Comparison of ENCODE assay signal across 8 mouse cellular contexts in genomic region chr10:128096693-128097586, GRCm38 (mm10). TPM values are rescaled to one million over a fixed set of nuclear protein-coding genes. Genes with fewer than 3 reads are reported as not detected.
DNase-seq lines count a peak whose midpoint lies in the region; ATAC-seq and TF ChIP-seq lines count a peak whose summit lies in the region.

No protein-coding gene starts in this region.

- peak overlapping the region; percentile 97 for H3K9ac ChIP-seq in heart, embryonic 13.5 days
- peak overlapping the region; percentile 97 for H3K9ac ChIP-seq in kidney, postnatal 0 days (ENCODE audit: low read depth, low read length)
- H3K9ac ChIP-seq in liver, postnatal 0 days (replicated peaks), result peak overlapping the region; percentile 97
- peak overlapping the region; percentile 72 for H3K9ac ChIP-seq in neural tube, embryonic 14.5 days (replicated peaks; ENCODE audit: low read depth, low read length)

- H3K27ac ChIP-seq in heart, embryonic 13.5 days (replicated peaks), result peak overlapping the region; percentile 85
- H3K27ac ChIP-seq in kidney, postnatal 0 days, result peak overlapping the region; percentile 88
- peak overlapping the region; percentile 87 for H3K27ac ChIP-seq in liver, postnatal 0 days (ENCODE audit: low read depth)
- peak overlapping the region; percentile 69 for H3K27ac ChIP-seq in neural tube, embryonic 14.5 days (ENCODE audit: low read depth, low read length)
- H3K27ac ChIP-seq in testis, adult 2 months (ENCODE audit: control insufficient read depth, insufficient read depth, low read depth, low read length), result peak overlapping the region; percentile 79

- TF ChIP-seq EP300 in liver, postnatal 0 days (IDR thresholded peaks at IDR 0.05; ENCODE audit: low read depth), result 0 out of 2 replicates have a peak, but pooled peaks have one; percentile 28

- TF ChIP-seq CTCF in brain, embryonic 14.5 days (IDR thresholded peaks at IDR 0.05; ENCODE audit: borderline replicate concordance, extremely low read depth, insufficient read depth, insufficient read length), result peak; percentile 31; the same call in 1 of the 2 replicates
- TF ChIP-seq CTCF in kidney, postnatal 0 days (IDR thresholded peaks at IDR 0.05; ENCODE audit: low read depth), result no peak
- peak; percentile 15; the same call in 1 of the 2 replicates for TF ChIP-seq CTCF in liver, postnatal 0 days (IDR thresholded peaks at IDR 0.05; ENCODE audit: low read depth)
- TF ChIP-seq CTCF in testis, adult 2 months (IDR thresholded peaks at IDR 0.05; ENCODE audit: control insufficient read depth, insufficient read depth, insufficient replicate concordance, low read depth, low read length), result no peak

- peak; percentile 24; the same call in 1 of the 2 replicates for TF ChIP-seq POLR2A in brain, embryonic 14.5 days (IDR thresholded peaks at IDR 0.05; ENCODE audit: borderline replicate concordance, extremely low read depth, insufficient read depth, insufficient read length, poor library complexity, severe bottlenecking)
- TF ChIP-seq POLR2A in testis, adult 2 months (IDR thresholded peaks at IDR 0.05; ENCODE audit: control insufficient read depth, low read depth, low read length), result no peak

- peak overlapping the region; percentile 82 for H3K4me2 ChIP-seq in heart, embryonic 13.5 days
- H3K4me2 ChIP-seq in kidney, postnatal 0 days (ENCODE audit: low read length), result peak overlapping the region; percentile 80
- H3K4me2 ChIP-seq in liver, postnatal 0 days (ENCODE audit: low read depth, low read length), result peak overlapping the region; percentile 92
- H3K4me2 ChIP-seq in neural tube, embryonic 14.5 days (ENCODE audit: low read depth, low read length), result peak overlapping the region; percentile 64

- no peaks in the 10 kb centered on the region for H3K9me3 ChIP-seq in heart, embryonic 13.5 days
- H3K9me3 ChIP-seq in kidney, postnatal 0 days (replicated peaks; ENCODE audit: low read length), result no peaks in the 10 kb centered on the region
- no peaks in the 10 kb centered on the region for H3K9me3 ChIP-seq in liver, postnatal 0 days (ENCODE audit: low read length)
- H3K9me3 ChIP-seq in neural tube, embryonic 14.5 days (ENCODE audit: control insufficient read depth, low read length), result no peaks in the 10 kb centered on the region

- ATAC-seq in erythroblast, adult 5-6 weeks (replicated peaks; ENCODE audit: low FRiP score, poor library complexity, severe bottlenecking), result peak; percentile 51
- ATAC-seq in heart, embryonic 13.5 days (ENCODE audit: extremely low read depth, insufficient number of reproducible peaks, low FRiP score, low TSS enrichment), result peak; percentile 64
- ATAC-seq in kidney, postnatal 0 days (replicated peaks; ENCODE audit: low FRiP score, low read depth), result peak; percentile 56
- ATAC-seq in liver, postnatal 0 days, result peak; percentile 54
- ATAC-seq in neural tube, embryonic 14.5 days (ENCODE audit: low read depth), result peak; percentile 83

- DNase-seq in CD4-positive, CD25-positive, alpha-beta regulatory T cell, adult 2 months (ENCODE audit: low read depth, low spot score), result peak; percentile 91
- DNase-seq in brain, embryonic 14.5 days (ENCODE audit: low read depth), result peak; percentile 96
- DNase-seq in kidney, postnatal 0 days (ENCODE audit: low spot score), result peak; percentile 95
- peak; percentile 94 for DNase-seq in liver, postnatal 0 days

- peaks cover 5% of the 10 kb centered on the region; the same call in 1 of the 2 replicates for H3K36me3 ChIP-seq in heart, embryonic 13.5 days
- H3K36me3 ChIP-seq in kidney, postnatal 0 days (ENCODE audit: insufficient read depth, low read length), result 0 out of 2 replicates have a peak, but pooled peaks cover 3% of the 10 kb centered on the region
- no peaks in the 10 kb centered on the region; the same call in 1 of the 2 replicates for H3K36me3 ChIP-seq in liver, postnatal 0 days (replicated peaks; ENCODE audit: insufficient read depth, low read length)
- H3K36me3 ChIP-seq in neural tube, embryonic 14.5 days (ENCODE audit: control insufficient read depth, insufficient read depth, low read length), result no peaks in the 10 kb centered on the region
- H3K36me3 ChIP-seq in testis, adult 2 months (ENCODE audit: control insufficient read depth, insufficient read depth, low read length), result no peaks in the 10 kb centered on the region; the same call in 1 of the 2 replicates

- no peaks in the 10 kb centered on the region for H3K27me3 ChIP-seq in heart, embryonic 13.5 days (replicated peaks)
- no peaks in the 10 kb centered on the region for H3K27me3 ChIP-seq in kidney, postnatal 0 days (ENCODE audit: insufficient read depth, low read length)
- no peaks in the 10 kb centered on the region for H3K27me3 ChIP-seq in liver, postnatal 0 days (ENCODE audit: insufficient read depth, low read length)
- no peaks in the 10 kb centered on the region for H3K27me3 ChIP-seq in neural tube, embryonic 14.5 days (ENCODE audit: control insufficient read depth, insufficient read depth, low read length)
- H3K27me3 ChIP-seq in testis, adult 2 months (ENCODE audit: control insufficient read depth, insufficient read depth, low read length), result no peaks in the 10 kb centered on the region

- H3K4me3 ChIP-seq in heart, embryonic 13.5 days, result peak overlapping the region; percentile 99
- peak overlapping the region; percentile 81 for H3K4me3 ChIP-seq in kidney, postnatal 0 days (replicated peaks; ENCODE audit: low read depth, low read length)
- H3K4me3 ChIP-seq in liver, postnatal 0 days (ENCODE audit: low read depth, low read length), result peak overlapping the region; percentile 99
- peak overlapping the region; percentile 99 for H3K4me3 ChIP-seq in neural tube, embryonic 14.5 days (ENCODE audit: low read depth, low read length)
- H3K4me3 ChIP-seq in testis, adult 2 months (ENCODE audit: control insufficient read depth, low read depth, low read length), result peak overlapping the region; percentile 91

- H3K4me1 ChIP-seq in heart, embryonic 13.5 days, result peaks cover 52% of the 10 kb centered on the region
- peaks cover 20% of the 10 kb centered on the region for H3K4me1 ChIP-seq in kidney, postnatal 0 days (replicated peaks; ENCODE audit: insufficient read depth, low read length)
- H3K4me1 ChIP-seq in liver, postnatal 0 days (ENCODE audit: insufficient read depth), result peaks cover 45% of the 10 kb centered on the region
- H3K4me1 ChIP-seq in neural tube, embryonic 14.5 days (ENCODE audit: control insufficient read depth, insufficient read depth, low read length), result peaks cover 19% of the 10 kb centered on the region
- H3K4me1 ChIP-seq in testis, adult 2 months (ENCODE audit: control insufficient read depth, insufficient read depth, low read length), result peaks cover 12% of the 10 kb centered on the region

- under 1% methylated on average over 86 of the region's 86 CpGs for WGBS in heart, embryonic 13.5 days
- under 1% methylated on average over 74 of the region's 86 CpGs for WGBS in kidney, postnatal 0 days
- WGBS in liver, postnatal 0 days (ENCODE audit: insufficient replicate concordance), result 2% methylated on average over 77 of the region's 86 CpGs
- under 1% methylated on average over 82 of the region's 86 CpGs for WGBS in neural tube, embryonic 14.5 days

RNA-seq across cellular contexts. Expression of gene Baz2a, which starts 5.6 kb away (rescaled TPM):
- 32.2 and 33.1 TPM in 2 replicates for polyA plus RNA-seq in brain, embryonic 14.5 days (2012; rRNA removed)
- total RNA-seq in erythroblast, adult 5-6 weeks (2015; ENCODE audit: low replicate concordance), result 80.3 and 86.5 TPM in 2 replicates
- total RNA-seq in erythroblast, adult 5-6 weeks (2017; ENCODE audit: low replicate concordance), result 71.0 and 73.5 TPM in 2 replicates
- 7.4 and 8.0 TPM in 2 replicates for polyA plus RNA-seq in heart, embryonic 13.5 days (2015; fragmentation: Nextera tagmentation; extraction: Ambion mirVana)
- polyA plus RNA-seq in kidney, postnatal 0 days (2015; fragmentation: Nextera tagmentation; extraction: Ambion mirVana), result 9.8 and 11.3 TPM in 2 replicates
- 4.3 and 5.4 TPM in 2 replicates for polyA plus RNA-seq in liver, postnatal 0 days (2015; fragmentation: Nextera tagmentation; extraction: Ambion mirVana)
- polyA plus RNA-seq in neural tube, embryonic 14.5 days (2014; fragmentation: Nextera tagmentation; extraction: Ambion mirVana), result 15.8 and 20.9 TPM in 2 replicates
- polyA plus RNA-seq in testis, adult 2 months (2012; rRNA removed), result 90.5 and 100 TPM in 2 replicates

RNA-seq across cellular contexts. Expression of gene Atp5b, which starts 13.9 kb away (rescaled TPM):
- polyA plus RNA-seq in brain, embryonic 14.5 days (2012; rRNA removed), result 1,616 and 2,161 TPM in 2 replicates
- total RNA-seq in erythroblast, adult 5-6 weeks (2015; ENCODE audit: low replicate concordance), result 477 and 544 TPM in 2 replicates
- total RNA-seq in erythroblast, adult 5-6 weeks (2017; ENCODE audit: low replicate concordance), result 410 and 537 TPM in 2 replicates
- 4,907 and 5,417 TPM in 2 replicates for polyA plus RNA-seq in heart, embryonic 13.5 days (2015; fragmentation: Nextera tagmentation; extraction: Ambion mirVana)
- polyA plus RNA-seq in kidney, postnatal 0 days (2015; fragmentation: Nextera tagmentation; extraction: Ambion mirVana), result 3,631 and 3,848 TPM in 2 replicates
- polyA plus RNA-seq in liver, postnatal 0 days (2015; fragmentation: Nextera tagmentation; extraction: Ambion mirVana), result 1,808 and 1,865 TPM in 2 replicates
- 2,213 and 2,273 TPM in 2 replicates for polyA plus RNA-seq in neural tube, embryonic 14.5 days (2014; fragmentation: Nextera tagmentation; extraction: Ambion mirVana)
- polyA plus RNA-seq in testis, adult 2 months (2012; rRNA removed), result 805 and 830 TPM in 2 replicates

RNA-seq across cellular contexts. Expression of gene Ptges3, which starts 38.2 kb away (rescaled TPM):
- 67.9 and 97.4 TPM in 2 replicates for polyA plus RNA-seq in brain, embryonic 14.5 days (2012; rRNA removed)
- total RNA-seq in erythroblast, adult 5-6 weeks (2015; ENCODE audit: low replicate concordance), result 44.0 and 46.6 TPM in 2 replicates
- total RNA-seq in erythroblast, adult 5-6 weeks (2017; ENCODE audit: low replicate concordance), result 65.1 and 65.8 TPM in 2 replicates
- 301 and 338 TPM in 2 replicates for polyA plus RNA-seq in heart, embryonic 13.5 days (2015; fragmentation: Nextera tagmentation; extraction: Ambion mirVana)
- polyA plus RNA-seq in kidney, postnatal 0 days (2015; fragmentation: Nextera tagmentation; extraction: Ambion mirVana), result 467 and 468 TPM in 2 replicates
- 193 and 194 TPM in 2 replicates for polyA plus RNA-seq in liver, postnatal 0 days (2015; fragmentation: Nextera tagmentation; extraction: Ambion mirVana)
- 381 and 396 TPM in 2 replicates for polyA plus RNA-seq in neural tube, embryonic 14.5 days (2014; fragmentation: Nextera tagmentation; extraction: Ambion mirVana)
- polyA plus RNA-seq in testis, adult 2 months (2012; rRNA removed), result 41.6 and 42.7 TPM in 2 replicates

Comparison
In these comparisons a context has a peak if more than half of its experiments do, and no peak if none do; other contexts are left out.
1. Peak in every context shown above with its lines: DNase-seq, ATAC-seq, H3K4me3 ChIP-seq and H3K27ac ChIP-seq.
2. CTCF ChIP-seq: peak in brain, embryonic 14.5 days (single experiment) and liver, postnatal 0 days (single experiment); none in kidney, postnatal 0 days (single experiment) and testis, adult 2 months (single experiment).